8 mouse cellular contexts compared by ENCODE assay signal in genomic region chr6:113761644-113762043, GRCm38 (mm10). TPM values are rescaled to one million over a fixed set of nuclear protein-coding genes. Genes with fewer than 3 reads are reported as not detected.
DNase-seq lines count a peak whose midpoint lies in the region; ATAC-seq and TF ChIP-seq lines count a peak whose summit lies in the region.

No protein-coding gene starts in this region.

- peaks cover 2% of the 10 kb centered on the region for H3K4me1 ChIP-seq in cerebellum, adult 2 months (ENCODE audit: control insufficient read depth, insufficient read depth, low read length)
- no peaks in the 10 kb centered on the region for H3K4me1 ChIP-seq in forebrain, embryonic 16.5 days (replicated peaks; ENCODE audit: control insufficient read depth, insufficient read depth, low read length)
- no peaks in the 10 kb centered on the region for H3K4me1 ChIP-seq in liver, embryonic 14.5 days (replicated peaks; ENCODE audit: control insufficient read depth in 2 of 2, insufficient read depth in 2 of 2, low read length in 1 of 2)
- H3K4me1 ChIP-seq in neural tube, embryonic 13.5 days (replicated peaks): no peaks in the 10 kb centered on the region

- no peak overlapping the region for H3K4me3 ChIP-seq in cerebellum, adult 2 months (replicated peaks; ENCODE audit: insufficient read depth, low read depth, low read length)
- H3K4me3 ChIP-seq in forebrain, embryonic 16.5 days (replicated peaks; ENCODE audit: low read length): no peak overlapping the region
- no peak overlapping the region for H3K4me3 ChIP-seq in liver, embryonic 14.5 days (ENCODE audit: insufficient read depth in 1 of 2, low read depth in 2 of 2, low read length in 2 of 2)
- H3K4me3 ChIP-seq in neural tube, embryonic 13.5 days: no peak overlapping the region

- H3K36me3 ChIP-seq in forebrain, embryonic 16.5 days (ENCODE audit: control insufficient read depth, insufficient read depth): peaks cover 8% of the 10 kb centered on the region
- no peaks in the 10 kb centered on the region for H3K36me3 ChIP-seq in liver, embryonic 14.5 days (replicated peaks; ENCODE audit: control insufficient read depth, insufficient read depth, low read depth)
- peaks cover 64% of the 10 kb centered on the region for H3K36me3 ChIP-seq in neural tube, embryonic 13.5 days

- no peak overlapping the region for H3K4me2 ChIP-seq in forebrain, embryonic 16.5 days (ENCODE audit: low read length)
- H3K4me2 ChIP-seq in liver, embryonic 14.5 days (ENCODE audit: low read depth): no peak overlapping the region
- H3K4me2 ChIP-seq in neural tube, embryonic 13.5 days: no peak overlapping the region

- H3K9me3 ChIP-seq in forebrain, embryonic 16.5 days (ENCODE audit: control insufficient read depth, low read length): no peaks in the 10 kb centered on the region
- H3K9me3 ChIP-seq in liver, embryonic 14.5 days (ENCODE audit: control insufficient read depth, low read length): no peaks in the 10 kb centered on the region
- no peaks in the 10 kb centered on the region for H3K9me3 ChIP-seq in neural tube, embryonic 13.5 days

- ATAC-seq in forebrain, embryonic 16.5 days: peak; percentile 61; the same call in 1 of the 2 replicates
- ATAC-seq in liver, embryonic 14.5 days (ENCODE audit: insufficient read depth): no peak
- peak; percentile 40; the same call in 1 of the 2 replicates for ATAC-seq in neural tube, embryonic 13.5 days (ENCODE audit: low read depth)

- no peak for TF ChIP-seq EP300 in liver, embryonic 14.5 days (IDR thresholded peaks at IDR 0.05; ENCODE audit: low read depth)

- 25% methylated on average over 7 of the region's 7 CpGs for whole genome bisulfite sequencing in cerebellum, adult 2 months
- 22% methylated on average over 7 of the region's 7 CpGs for WGBS in forebrain, embryonic 16.5 days
- 22% methylated on average over 7 of the region's 7 CpGs for WGBS in liver, embryonic 14.5 days (ENCODE audit: insufficient replicate concordance)
- 28% methylated on average over 7 of the region's 7 CpGs for WGBS in neural tube, embryonic 13.5 days

- H3K9ac ChIP-seq in forebrain, embryonic 16.5 days (replicated peaks; ENCODE audit: low read depth, low read length): no peak overlapping the region
- no peak overlapping the region for H3K9ac ChIP-seq in liver, embryonic 14.5 days (replicated peaks)
- no peak overlapping the region for H3K9ac ChIP-seq in neural tube, embryonic 13.5 days

- no peak for TF ChIP-seq POLR2A in cerebellum, adult 2 months (IDR thresholded peaks at IDR 0.05; ENCODE audit: borderline replicate concordance, insufficient read depth, low read length)

- no peaks in the 10 kb centered on the region for H3K27me3 ChIP-seq in cerebellum, adult 2 months (ENCODE audit: control insufficient read depth, insufficient read depth, low read length)
- H3K27me3 ChIP-seq in forebrain, embryonic 16.5 days (replicated peaks; ENCODE audit: control insufficient read depth, insufficient read depth, low read length): no peaks in the 10 kb centered on the region
- H3K27me3 ChIP-seq in liver, embryonic 14.5 days (ENCODE audit: control insufficient read depth, insufficient read depth, low read length): no peaks in the 10 kb centered on the region
- H3K27me3 ChIP-seq in neural tube, embryonic 13.5 days: peaks cover 10% of the 10 kb centered on the region; the same call in 1 of the 2 replicates

- TF ChIP-seq CTCF in cerebellum, adult 2 months (IDR thresholded peaks at IDR 0.05; ENCODE audit: borderline replicate concordance, insufficient read depth, low read depth, low read length): peak; percentile 94
- peak; percentile 94 for TF ChIP-seq CTCF in liver, embryonic 14.5 days (IDR thresholded peaks at IDR 0.05; ENCODE audit: low read depth)

- no peak overlapping the region for H3K27ac ChIP-seq in cerebellum, adult 2 months (ENCODE audit: insufficient read depth, low read length)
- H3K27ac ChIP-seq in forebrain, embryonic 16.5 days (ENCODE audit: low read length): no peak overlapping the region
- H3K27ac ChIP-seq in liver, embryonic 14.5 days: no peak overlapping the region
- H3K27ac ChIP-seq in neural tube, embryonic 13.5 days (replicated peaks): no peak overlapping the region

- DNase-seq in CD4-positive helper T cell, adult 2 months (ENCODE audit: low read depth, low spot score): peak; percentile 52
- DNase-seq in MN1 (ENCODE audit: low spot score): peak; percentile 71
- DNase-seq in cerebellum, adult 2 months: peak; percentile 73 to 74
- peak; percentile 62 to 69 for DNase-seq in kidney, adult 8-10 months
- DNase-seq in liver, embryonic 14.5 days (ENCODE audit: low read depth in 3 of 3, low spot score in 3 of 3): peak; percentile 35 to 42 (median 37)
- peak; percentile 31 for DNase-seq in yolk sac, embryonic 10.5 days (ENCODE audit: low spot score)

RNA-seq across cellular contexts. Expression of gene Sec13, which starts 21.1 kb away (rescaled TPM):
- polyA plus RNA-seq in cerebellum, adult 2 months (2012; rRNA removed): 108 and 114 TPM in 2 replicates
- 231 and 237 TPM in 2 replicates for polyA plus RNA-seq in forebrain, embryonic 16.5 days (2015; fragmentation: Nextera tagmentation; extraction: Ambion mirVana)
- 75.5 and 93.7 TPM in 2 replicates for polyA plus RNA-seq in liver, embryonic 14.5 days (2012; rRNA removed)
- 114 and 118 TPM in 2 replicates for polyA plus RNA-seq in liver, embryonic 14.5 days (2014; fragmentation: Nextera tagmentation; extraction: Ambion mirVana)
- 218 and 236 TPM in 2 replicates for polyA plus RNA-seq in neural tube, embryonic 13.5 days (2015; fragmentation: Nextera tagmentation; extraction: Ambion mirVana)

RNA-seq across cellular contexts. Expression of gene Ghrl, which starts 42.0 kb away (rescaled TPM):
- 0.73 and 1.4 TPM in 2 replicates for polyA plus RNA-seq in cerebellum, adult 2 months (2012; rRNA removed)
- 0.49 TPM in 1 of 2 replicates, not detected in the other for polyA plus RNA-seq in forebrain, embryonic 16.5 days (2015; fragmentation: Nextera tagmentation; extraction: Ambion mirVana)
- polyA plus RNA-seq in liver, embryonic 14.5 days (2012; rRNA removed): 0.11 and 0.18 TPM in 2 replicates
- 0.29 TPM in 1 of 2 replicates, not detected in the other for polyA plus RNA-seq in liver, embryonic 14.5 days (2014; fragmentation: Nextera tagmentation; extraction: Ambion mirVana)
- polyA plus RNA-seq in neural tube, embryonic 13.5 days (2015; fragmentation: Nextera tagmentation; extraction: Ambion mirVana): 0.22 and 0.80 TPM in 2 replicates
